Mouse (Mus musculus): ENCODE data around the gene Tmem189.

DNA sequence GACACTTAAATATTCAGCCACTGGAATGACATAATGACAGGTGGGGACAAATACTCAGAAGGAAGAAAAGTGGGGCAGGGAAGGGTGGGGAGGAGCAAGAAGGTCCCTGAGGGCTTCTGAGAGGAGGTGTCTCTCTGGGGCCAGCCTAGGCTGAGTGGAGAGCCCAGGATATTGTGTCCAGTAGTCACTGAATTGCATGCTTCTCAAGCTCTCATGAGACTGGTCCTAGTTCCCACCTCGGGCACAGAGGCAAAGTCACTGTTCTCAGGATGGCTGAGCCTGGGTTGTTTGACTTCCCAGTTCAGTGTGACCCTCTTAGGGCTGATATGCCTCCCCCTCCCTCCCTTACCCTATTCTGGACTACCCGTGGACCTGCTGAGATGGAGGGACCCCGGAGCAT is 3.2 kb upstream of the Tmem189 start:
- TF ChIP-seq GATA1 (IDR thresholded peaks at IDR 0.05; ENCODE audit: low read length) (no peak), TAL1 (IDR thresholded peaks at IDR 0.05; ENCODE audit: low read length) (no peak)
